Mouse (Mus musculus): ENCODE measurements at regions not wholly inside any gene's neighbourhood (a gene's known extent, or its start where the extent isn't known, plus 50 kb on each side); places are given as distances from the start of the nearest gene placed in this dataset.
A peak's percentile ranks its signal among the peaks of the same experiment; 100 is the strongest.

GRCm38 (mm10) chr1:137926326-137926725, 249.2 kb downstream of the Ptprc start:
- no peak for DNase-seq

- no peak for DNase-seq
Measured at GRCm38 (mm10) chr1:137924156-137924555, 251.4 kb downstream of the Ptprc start.

- DNase-seq = no peak
Measured at GRCm38 (mm10) chr1:137923705-137924104, 251.8 kb downstream of the Ptprc start.

GRCm38 (mm10) chr1:137922769-137923168, 252.7 kb downstream of the Ptprc start:
- peak in 1 of 2 experiments; percentile 22 for DNase-seq

- no peak for DNase-seq
Measured at GRCm38 (mm10) chr1:137921592-137921991, 253.9 kb downstream of the Ptprc start.

GRCm38 (mm10) chr1:137919739-137920563, 255.6 kb downstream of the Ptprc start:
- DNase-seq = no peak

GRCm38 (mm10) chr1:137917449-137917848, 258.1 kb downstream of the Ptprc start:
- DNase-seq = no peak

GRCm38 (mm10) chr1:137906883-137907282, 268.6 kb downstream of the Ptprc start:
- no peak for DNase-seq

GRCm38 (mm10) chr1:137906477-137906876, 269.0 kb downstream of the Ptprc start:
- DNase-seq = no peak

GRCm38 (mm10) chr1:137905566-137905965, 269.9 kb downstream of the Ptprc start:
- no peak for DNase-seq

GRCm38 (mm10) chr1:137903351-137903750, 272.2 kb downstream of the Ptprc start:
- no peak for DNase-seq

- no peak for DNase-seq
Measured at GRCm38 (mm10) chr1:137902859-137903258, 272.6 kb downstream of the Ptprc start.

GRCm38 (mm10) chr1:137901996-137902395, 273.5 kb downstream of the Ptprc start:
- no peak for DNase-seq

- no peak for DNase-seq
Measured at GRCm38 (mm10) chr1:137901211-137901610, 274.3 kb downstream of the Ptprc start.

GRCm38 (mm10) chr1:137900621-137901071, 274.9 kb downstream of the Ptprc start:
- DNase-seq = peak; percentile 36 to 38

- DNase-seq = peak; percentile 55 to 64
Measured at GRCm38 (mm10) chr1:137899916-137900601, 275.4 kb downstream of the Ptprc start.

- no peak for DNase-seq
Measured at GRCm38 (mm10) chr1:137899305-137899704, 276.2 kb downstream of the Ptprc start.

- DNase-seq = no peak
Measured at GRCm38 (mm10) chr1:137898891-137899290, 276.6 kb downstream of the Ptprc start.

- peak; percentile 87 to 89 for DNase-seq
Measured at GRCm38 (mm10) chr1:137898397-137898796, 277.1 kb downstream of the Ptprc start.

GRCm38 (mm10) chr1:137881656-137882055, 293.9 kb downstream of the Ptprc start:
- no peak for DNase-seq

- DNase-seq = no peak
Measured at GRCm38 (mm10) chr1:137874361-137874760, 301.1 kb downstream of the Ptprc start.

GRCm38 (mm10) chr1:137873628-137874027, 301.9 kb downstream of the Ptprc start:
- no peak for DNase-seq

- DNase-seq = no peak
Measured at GRCm38 (mm10) chr1:137865030-137865429, 310.5 kb downstream of the Ptprc start.

- no peak for DNase-seq
Measured at GRCm38 (mm10) chr1:137863506-137863905, 312.0 kb downstream of the Ptprc start.
